Mouse (Mus musculus): ENCODE results near the gene Lifr.

DNA sequence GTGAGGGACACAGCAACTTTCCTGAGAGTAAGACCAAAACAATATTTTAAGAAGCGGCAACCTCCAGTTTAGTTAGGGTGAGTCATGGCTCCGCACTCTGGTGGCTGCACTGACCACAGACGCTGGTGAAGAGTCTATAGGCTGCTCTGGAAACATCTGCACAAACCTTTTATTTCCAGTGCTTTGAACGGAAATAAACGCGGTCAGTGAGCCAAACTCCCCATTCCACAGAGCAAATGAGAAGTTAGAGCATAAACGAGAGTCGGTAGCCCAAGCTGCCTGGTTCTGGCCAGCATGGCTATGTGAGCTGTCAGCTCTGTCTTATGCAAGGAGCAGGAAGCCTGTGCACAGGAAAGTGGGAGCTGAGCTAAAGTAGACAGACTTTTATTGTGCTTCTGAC, 1.9 kb downstream of the Lifr start:
- TF ChIP-seq GATA1 (IDR thresholded peaks at IDR 0.05; ENCODE audit: borderline replicate concordance, low read length) = no peak
- no peak for TF ChIP-seq FLI1 (IDR thresholded peaks at IDR 0.05; ENCODE audit: low read length)

Measured in megakaryocyte, embryonic 14.5 days (primary cell).